In the genomic region with DNA sequence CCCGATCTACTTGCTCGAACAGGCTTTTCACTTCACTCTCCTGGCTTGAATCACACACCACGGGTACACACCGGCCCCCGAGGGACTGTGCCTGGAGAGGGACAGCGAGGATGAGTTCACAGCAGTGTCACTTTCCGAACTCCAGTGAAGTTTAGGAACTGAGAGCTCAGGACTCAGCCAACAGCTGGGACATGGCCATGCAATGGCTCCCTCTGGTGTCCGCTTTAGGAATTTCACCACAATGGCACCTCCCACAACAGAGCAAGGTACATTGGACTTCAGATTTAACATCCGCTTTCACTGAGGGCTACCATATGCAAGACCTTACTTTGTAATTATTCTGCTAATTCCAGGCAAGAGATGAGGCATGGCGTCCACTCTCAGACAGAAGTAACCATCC, we compare ENCODE assay signal across 8 mouse cellular contexts. TPM values are rescaled to one million over a fixed set of nuclear protein-coding genes. Genes with fewer than 3 reads are reported as not detected.
A peak's percentile ranks its signal among the peaks of the same experiment; 100 is the strongest.
DNase-seq lines count a peak whose midpoint lies in the region; ATAC-seq lines count a peak whose summit lies in the region.

No protein-coding gene starts in this region.

- H3K4me1 ChIP-seq in midbrain, embryonic 10.5 days = peaks cover 39% of the 10 kb centered on the region

- peak; percentile 65 for ATAC-seq in activated CD4-positive, CD25-positive, alpha-beta regulatory T cell, adult 4 months
- peak; percentile 75 for ATAC-seq in inflammation-experienced regulatory T-cells, adult 6 months

- H3K9me3 ChIP-seq in midbrain, embryonic 10.5 days (replicated peaks) = no peaks in the 10 kb centered on the region

- no peak overlapping the region for H3K27ac ChIP-seq in midbrain, embryonic 10.5 days (replicated peaks)

- no peaks in the 10 kb centered on the region for H3K27me3 ChIP-seq in midbrain, embryonic 10.5 days (ENCODE audit: low read depth, poor library complexity, severe bottlenecking)

- peaks cover 40% of the 10 kb centered on the region for H3K36me3 ChIP-seq in midbrain, embryonic 10.5 days

- DNase-seq in embryo, embryonic 10.5 days (ENCODE audit: low spot score) = peak; percentile 92
- DNase-seq in gastrocnemius, postnatal 25 days = peak; percentile 80
- DNase-seq in left cerebral cortex, postnatal 25 days (ENCODE audit: low spot score in 2 of 2) = peak; percentile 82 to 88
- DNase-seq in midbrain, embryonic 10.5 days (ENCODE audit: low spot score) = peak; percentile 83
- DNase-seq in right cerebral cortex, postnatal 36 days (ENCODE audit: low spot score in 2 of 2) = peak; percentile 63 to 70
- DNase-seq in urinary bladder, postnatal 4 days (ENCODE audit: low spot score in 2 of 2) = peak; percentile 74 to 88

- intact Hi-C loops in left cerebral cortex, postnatal 25 days (cut with DNase I) = loop anchor here (1.0 to 2.0 kb wide), 2 partner anchors 21 to 114 kb away; partner anchors contain the start of gene Rabggta

- WGBS in midbrain, embryonic 10.5 days = 24% methylated on average over 10 of the region's 10 CpGs

- peak overlapping the region; percentile 90; the same call in 1 of the 2 replicates for H3K4me3 ChIP-seq in midbrain, embryonic 10.5 days

RNA-seq across cellular contexts. Expression of gene Dhrs1, which starts 1.8 kb away (rescaled TPM):
- polyA plus RNA-seq in activated CD4-positive, CD25-positive, alpha-beta regulatory T cell, adult 4 months (2017; shearing (Covaris generic)) = 10 to 100 TPM; 46.4 to 48.9 TPM
- total RNA-seq in gastrocnemius, postnatal 25 days (2021) = 10 to 100 TPM; 29.4 to 32.7 TPM
- 10 to 100 TPM; 32.4 to 57.8 (median 46.5) TPM for polyA plus RNA-seq in inflammation-experienced regulatory T-cells, adult 6 months (2017; shearing (Covaris generic))
- total RNA-seq in left cerebral cortex, postnatal 25 days (2021) = 10 to 100 TPM; 79.2 to 88.7 TPM
- 67.6 and 71.2 TPM in 2 replicates for polyA plus RNA-seq in midbrain, embryonic 10.5 days (2016; fragmentation: Nextera tagmentation; extraction: Ambion mirVana)

RNA-seq across cellular contexts. Expression of gene Nop9, which starts 1.8 kb away (rescaled TPM):
- polyA plus RNA-seq in activated CD4-positive, CD25-positive, alpha-beta regulatory T cell, adult 4 months (2017; shearing (Covaris generic)) = 1 to 10 TPM; 6.0 to 8.2 TPM
- total RNA-seq in gastrocnemius, postnatal 25 days (2021) = 10 to 100 TPM; 11.3 to 12.0 TPM
- polyA plus RNA-seq in inflammation-experienced regulatory T-cells, adult 6 months (2017; shearing (Covaris generic)) = 1 to 10 TPM; 4.1 to 8.4 (median 5.4) TPM
- total RNA-seq in left cerebral cortex, postnatal 25 days (2021) = 10 to 100 TPM; 12.7 to 14.0 TPM
- polyA plus RNA-seq in midbrain, embryonic 10.5 days (2016; fragmentation: Nextera tagmentation; extraction: Ambion mirVana) = 50.6 and 60.8 TPM in 2 replicates

RNA-seq across cellular contexts. Expression of gene Cideb, which starts 14.5 kb away (rescaled TPM):
- polyA plus RNA-seq in activated CD4-positive, CD25-positive, alpha-beta regulatory T cell, adult 4 months (2017; shearing (Covaris generic)) = not detected
- not detected for total RNA-seq in gastrocnemius, postnatal 25 days (2021)
- not detected for polyA plus RNA-seq in inflammation-experienced regulatory T-cells, adult 6 months (2017; shearing (Covaris generic))
- 1 to 10 TPM; 1.6 to 2.3 TPM for total RNA-seq in left cerebral cortex, postnatal 25 days (2021)
- polyA plus RNA-seq in midbrain, embryonic 10.5 days (2016; fragmentation: Nextera tagmentation; extraction: Ambion mirVana) = 0.22 and 0.23 TPM in 2 replicates

RNA-seq across cellular contexts. Expression of gene Ltb4r2, which starts 17.5 kb away (rescaled TPM):
- under 1 TPM in 1 of 2 experiments, not detected in 1; 0.40 TPM for polyA plus RNA-seq in activated CD4-positive, CD25-positive, alpha-beta regulatory T cell, adult 4 months (2017; shearing (Covaris generic))
- under 1 TPM in 1 of 2 experiments, not detected in 1; 0.10 TPM for total RNA-seq in gastrocnemius, postnatal 25 days (2021)
- not detected for polyA plus RNA-seq in inflammation-experienced regulatory T-cells, adult 6 months (2017; shearing (Covaris generic))
- under 1 TPM; 0.25 to 0.32 TPM for total RNA-seq in left cerebral cortex, postnatal 25 days (2021)
- 0.06 and 0.22 TPM in 2 replicates for polyA plus RNA-seq in midbrain, embryonic 10.5 days (2016; fragmentation: Nextera tagmentation; extraction: Ambion mirVana)

RNA-seq across cellular contexts. Expression of gene Rabggta, which starts 21.6 kb away (rescaled TPM):
- 10 to 100 TPM; 53.3 to 60.8 TPM for polyA plus RNA-seq in activated CD4-positive, CD25-positive, alpha-beta regulatory T cell, adult 4 months (2017; shearing (Covaris generic))
- 10 to 100 TPM; 10.3 TPM for total RNA-seq in gastrocnemius, postnatal 25 days (2021)
- 10 to 100 TPM; 40.8 to 75.9 (median 62.1) TPM for polyA plus RNA-seq in inflammation-experienced regulatory T-cells, adult 6 months (2017; shearing (Covaris generic))
- 10 to 100 TPM; 45.6 to 45.8 TPM for total RNA-seq in left cerebral cortex, postnatal 25 days (2021)
- polyA plus RNA-seq in midbrain, embryonic 10.5 days (2016; fragmentation: Nextera tagmentation; extraction: Ambion mirVana) = 30.1 and 34.4 TPM in 2 replicates
